Mouse (Mus musculus) adrenal gland, postnatal 10 days (tissue): ENCODE measurements around the gene Tpk1. TPM values are rescaled to one million over a fixed set of nuclear protein-coding genes. Genes with fewer than 3 reads are reported as not detected.
"Not testable (repeated sequence)": the region's sequence is repeated elsewhere in the genome, so short reads cannot be mapped to it uniquely, and the experiment has no call there.

Experiments
- DNase-seq: peaks from one replicate; pipeline ENCODE4 v3.0.0; 2021; ENCODE audit warnings: mixed read lengths
- total RNA-seq, 2 experiments: library from RNA; stranded (reverse); gene quantifications; 2 replicates each; pipeline ENCODE4 v1.2.3; 2021

Tpk1 gene
- total RNA-seq, 2 experiments from 2014 or later = 9.5 to 14.4 TPM

DNA sequence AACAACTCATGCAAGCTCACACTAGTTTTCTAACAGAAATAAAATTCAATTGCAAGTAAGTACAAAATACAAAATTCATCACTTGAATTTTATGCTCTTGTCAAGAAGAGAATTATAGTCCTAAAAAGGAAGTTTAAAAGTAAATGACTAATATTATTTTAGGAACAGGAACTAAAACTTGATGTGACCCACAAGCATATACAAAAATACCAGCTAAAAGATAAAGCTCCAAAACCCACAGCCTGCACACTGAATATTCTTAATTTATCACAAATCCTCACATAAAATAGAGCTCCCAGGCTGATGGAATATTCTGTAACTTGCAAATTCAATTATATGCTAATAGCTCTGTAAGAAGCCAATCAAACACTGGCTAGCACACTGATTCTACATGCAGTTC lies 25.5 kb downstream of the Tpk1 start:
- no peak for DNase-seq

DNA sequence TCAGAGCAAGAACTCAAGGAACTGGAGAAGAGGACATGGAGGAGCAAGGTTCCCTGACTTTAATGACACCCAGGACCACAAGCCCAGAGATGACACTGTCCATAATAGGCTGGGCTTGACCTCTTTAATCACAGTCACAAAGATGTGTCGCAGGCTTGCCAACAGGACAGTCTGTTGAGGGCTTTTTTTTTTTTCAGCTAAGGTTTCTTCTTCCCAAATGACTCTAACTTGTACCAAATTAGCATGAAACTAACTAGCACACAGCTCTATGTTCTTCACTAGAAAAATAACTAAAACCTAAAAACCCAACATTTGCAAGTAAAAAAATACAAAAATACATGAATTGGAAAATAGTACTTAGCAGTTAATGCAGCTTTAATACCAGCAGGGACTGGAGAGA lies 27.2 kb downstream of the Tpk1 start:
- no peak for DNase-seq

DNA sequence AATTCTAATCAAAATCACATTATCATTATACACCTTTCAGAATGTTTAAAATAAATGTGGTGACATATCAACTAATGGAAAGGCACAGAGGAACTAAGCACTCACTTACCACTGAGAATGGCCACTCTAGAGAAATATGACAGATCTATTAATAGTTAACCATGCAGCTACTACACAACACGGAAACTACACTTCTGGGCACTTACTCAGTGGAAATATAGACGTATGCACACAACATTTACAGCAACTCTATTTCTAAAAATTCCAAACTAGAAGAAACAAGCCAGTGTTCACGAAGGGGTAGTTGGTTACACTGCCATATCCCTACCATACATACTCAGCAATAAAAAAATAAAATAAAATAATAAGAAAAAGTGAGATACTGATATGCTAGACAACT lies 28.0 kb downstream of the Tpk1 start:
- no peak for DNase-seq

DNA sequence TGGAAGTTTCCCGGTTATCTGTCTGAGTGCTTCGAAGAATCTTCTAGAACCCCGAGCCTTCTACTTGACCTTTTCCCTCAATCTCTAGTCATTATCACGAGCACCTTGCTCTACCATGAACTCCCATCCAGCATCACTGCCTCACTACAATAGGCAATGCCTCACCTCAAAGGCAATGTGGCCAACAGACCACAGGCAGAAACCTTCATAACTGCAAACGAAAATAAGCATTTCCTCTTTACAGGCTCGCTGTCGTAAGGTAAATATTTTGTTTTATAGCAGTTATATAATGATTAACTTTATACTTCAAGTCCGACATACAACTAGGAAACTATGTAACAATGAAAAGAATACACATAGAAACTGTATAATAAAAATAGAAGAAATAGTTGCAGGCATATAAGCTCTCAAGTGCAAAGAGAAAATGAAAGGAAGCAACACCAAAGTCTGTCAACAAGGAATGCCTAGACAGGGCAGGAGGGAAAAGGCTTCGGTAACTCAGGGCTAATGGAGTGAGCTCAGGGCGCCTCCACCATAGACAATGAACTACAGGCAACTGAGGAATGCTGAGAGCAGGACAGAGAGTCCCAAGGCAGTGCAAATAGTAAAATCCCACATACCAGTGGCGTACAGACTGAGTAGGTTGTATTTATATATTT lies 29.0 kb downstream of the Tpk1 start:
- DNase-seq = no peak

DNA sequence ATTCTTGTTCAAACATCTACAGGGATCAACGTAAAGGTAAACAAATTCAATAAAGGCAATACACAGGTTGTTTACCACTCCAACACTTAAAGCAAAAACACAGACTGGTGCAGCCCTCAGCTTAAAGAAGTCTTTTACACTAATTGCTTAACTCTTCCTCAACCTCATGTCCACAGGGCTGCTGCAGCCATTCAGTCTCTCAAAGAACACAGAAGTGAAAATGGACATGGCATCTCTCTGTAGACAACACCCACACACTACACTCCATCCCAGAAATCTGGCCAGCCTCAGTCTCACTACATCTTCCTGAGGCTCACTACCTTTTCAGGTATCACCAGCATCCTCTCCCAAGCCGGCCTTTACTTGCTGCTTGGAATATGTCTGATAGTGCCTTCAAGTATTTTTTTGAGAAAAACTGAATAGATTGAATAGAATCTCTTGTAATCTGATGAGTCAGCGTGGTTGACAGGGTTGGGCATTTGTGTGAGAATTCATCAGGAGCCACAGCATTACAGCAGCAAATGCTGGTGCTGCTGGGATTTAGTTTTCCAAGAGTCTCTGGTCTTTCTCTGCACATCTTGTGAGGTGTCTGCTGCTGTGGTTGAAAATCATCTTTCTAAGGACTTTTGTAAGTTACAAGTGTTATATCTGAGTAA lies 32.6 kb downstream of the Tpk1 start:
- DNase-seq = no peak

DNA sequence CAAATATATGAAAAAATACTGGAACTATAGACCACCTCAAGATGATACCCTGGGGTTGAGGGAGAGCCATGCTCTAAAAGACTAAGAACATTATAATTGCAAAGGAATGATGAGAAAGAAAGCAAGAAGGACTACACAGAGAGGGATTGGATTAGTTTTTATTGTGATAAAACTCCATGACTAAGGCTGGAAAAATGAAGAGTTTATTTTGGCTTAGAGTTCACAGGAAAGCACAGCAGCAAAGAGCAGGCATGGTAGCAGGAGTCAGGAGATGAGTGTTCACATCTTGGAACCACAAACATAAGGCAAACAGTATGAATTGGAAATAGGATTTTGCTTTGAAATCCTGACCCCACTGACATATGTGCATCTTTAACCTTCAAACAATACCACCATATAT lies 33.2 kb downstream of the Tpk1 start:
- no peak for DNase-seq

DNA sequence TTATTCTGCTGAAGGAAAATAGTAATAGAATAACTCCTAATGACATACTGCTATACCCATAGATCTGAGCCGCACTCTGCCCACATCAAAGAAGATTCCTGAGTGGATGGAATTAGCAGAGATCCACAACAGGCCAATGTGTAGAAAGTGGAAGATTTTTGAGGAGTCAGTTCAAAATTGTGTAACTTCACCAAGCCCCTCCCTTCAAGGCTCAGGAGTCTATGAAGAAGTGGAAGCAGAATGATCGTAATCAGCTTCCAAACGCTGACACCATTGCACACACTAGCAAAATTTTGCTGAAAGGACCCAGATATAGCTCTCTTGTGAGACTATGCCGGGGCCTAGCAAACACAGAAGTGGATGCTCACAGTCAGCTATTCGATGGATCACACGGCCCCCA lies 42.6 kb downstream of the Tpk1 start:
- not testable (repeated sequence) for DNase-seq

DNA sequence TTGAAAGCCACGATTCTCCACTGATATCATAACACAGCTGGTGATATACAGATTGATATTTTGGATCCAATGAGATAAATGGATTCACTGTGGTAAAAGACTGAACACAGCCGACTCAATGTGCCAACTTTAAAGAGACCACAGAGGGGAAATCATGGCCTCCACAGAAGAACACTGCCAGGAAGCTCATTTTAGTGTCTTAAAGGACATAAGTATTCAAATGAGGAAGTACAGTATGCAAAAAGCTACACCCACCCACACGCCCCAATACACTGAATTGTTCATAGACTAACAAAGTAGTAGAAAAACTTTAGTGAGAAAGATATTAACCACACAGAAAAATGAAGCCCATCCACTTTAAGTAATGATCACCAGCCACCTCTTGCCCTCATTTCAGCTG lies 46.8 kb downstream of the Tpk1 start:
- DNase-seq = no peak

DNA sequence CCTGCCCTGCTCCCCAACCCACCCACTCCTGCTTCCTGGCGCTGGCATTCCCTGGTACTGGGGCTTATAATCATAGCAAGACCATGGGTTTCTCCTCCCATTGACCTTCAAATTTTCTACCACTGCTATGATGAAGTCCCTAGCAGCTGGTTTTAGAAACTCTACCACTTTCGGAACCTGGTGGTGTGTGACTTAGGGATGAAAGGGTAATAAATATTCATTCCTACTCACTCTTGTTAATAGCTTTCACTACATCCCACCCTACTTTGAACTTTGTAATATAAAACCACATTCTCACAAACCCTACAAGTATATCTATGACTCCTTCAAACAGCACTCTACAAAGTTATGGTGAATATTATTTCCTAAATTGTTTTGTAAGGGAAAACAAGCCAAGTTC lies 54.3 kb downstream of the Tpk1 start:
- DNase-seq = no peak

DNA sequence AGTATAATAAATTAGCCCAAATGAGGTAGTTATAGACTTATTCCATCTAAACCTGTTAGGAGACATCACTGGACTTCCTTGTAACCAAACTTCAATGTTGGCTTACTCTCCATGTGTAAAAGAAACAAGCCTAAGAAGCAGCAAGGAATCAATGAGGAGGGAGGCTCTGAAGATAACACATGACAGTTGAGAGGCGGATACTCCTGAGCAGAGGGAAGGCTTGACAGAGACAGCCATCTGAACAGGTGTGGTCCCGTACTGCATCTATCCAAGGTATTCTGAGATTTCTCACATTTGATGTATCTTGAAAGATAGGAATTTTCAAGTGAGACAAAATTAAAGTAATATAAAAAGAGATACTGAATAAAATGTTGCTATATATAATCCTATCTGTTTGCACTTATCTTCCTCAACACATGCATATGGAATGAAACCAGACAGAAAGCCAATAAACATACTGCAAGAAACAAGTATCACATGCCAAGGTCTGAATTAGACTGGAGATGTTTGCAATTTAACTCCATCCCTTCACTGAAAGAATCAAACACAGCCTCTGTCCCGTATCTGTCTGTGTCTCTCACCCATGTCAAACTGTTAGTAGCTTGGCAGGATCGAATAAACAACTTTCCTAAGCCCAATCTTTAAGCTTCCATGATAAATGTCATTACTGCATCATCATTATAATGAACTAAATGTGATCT lies 75.1 kb downstream of the Tpk1 start:
- no peak for DNase-seq

DNA sequence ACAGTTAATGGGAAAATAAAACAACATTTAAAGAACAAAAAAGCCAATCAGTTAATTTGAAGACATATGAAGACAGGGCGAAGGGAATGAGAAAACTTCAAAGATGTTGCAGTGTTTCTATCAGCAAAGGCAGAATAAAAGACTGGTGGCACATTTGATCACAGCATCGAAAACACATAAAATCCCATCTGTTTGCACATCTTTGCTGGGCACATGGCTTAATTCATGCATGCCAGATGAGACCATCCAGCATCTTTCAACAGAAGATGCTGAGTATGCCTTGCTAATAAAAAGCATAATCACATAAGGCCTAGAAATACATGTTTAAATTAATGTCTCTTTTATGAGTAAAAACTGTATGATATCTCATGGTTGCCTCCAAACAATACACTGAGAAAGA lies 80.8 kb downstream of the Tpk1 start:
- DNase-seq = no peak

DNA sequence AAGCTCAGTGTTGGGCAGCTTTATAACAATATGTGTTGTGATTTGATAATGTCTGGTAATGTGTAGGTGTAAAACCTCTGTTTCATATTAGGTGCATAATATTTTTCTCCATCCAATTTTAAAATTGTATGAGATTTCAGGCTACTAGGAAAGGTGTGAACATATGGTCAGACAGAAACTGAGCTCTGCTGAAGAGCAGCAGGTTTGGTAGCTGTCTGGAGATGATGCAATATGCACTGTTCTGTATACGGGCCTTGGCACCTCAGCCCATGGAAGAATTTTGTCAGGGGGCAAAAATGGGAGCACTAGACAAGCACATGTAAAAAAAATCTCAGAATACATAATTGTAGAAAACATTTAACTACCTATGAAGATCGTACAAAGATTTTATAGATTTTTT lies 84.3 kb downstream of the Tpk1 start:
- no peak for DNase-seq

DNA sequence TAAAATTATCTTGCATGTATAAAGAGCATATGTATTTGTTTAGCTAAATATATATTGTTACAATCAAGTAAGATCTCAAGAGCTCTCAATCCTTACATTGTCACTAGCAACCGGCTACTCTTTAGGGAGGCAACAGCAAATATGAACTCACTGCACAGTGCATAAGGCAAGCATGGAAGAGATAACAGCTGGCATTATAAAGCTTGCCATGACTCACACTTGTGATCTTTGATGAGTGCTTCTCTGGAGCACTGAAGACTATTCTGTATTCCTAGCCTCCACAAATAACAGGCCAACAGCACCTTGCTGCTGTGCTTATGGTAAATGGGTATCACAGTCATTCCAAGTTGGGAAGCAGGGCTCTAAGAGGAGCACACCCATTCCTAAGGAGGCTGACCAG lies 98.2 kb downstream of the Tpk1 start:
- DNase-seq = no peak

DNA sequence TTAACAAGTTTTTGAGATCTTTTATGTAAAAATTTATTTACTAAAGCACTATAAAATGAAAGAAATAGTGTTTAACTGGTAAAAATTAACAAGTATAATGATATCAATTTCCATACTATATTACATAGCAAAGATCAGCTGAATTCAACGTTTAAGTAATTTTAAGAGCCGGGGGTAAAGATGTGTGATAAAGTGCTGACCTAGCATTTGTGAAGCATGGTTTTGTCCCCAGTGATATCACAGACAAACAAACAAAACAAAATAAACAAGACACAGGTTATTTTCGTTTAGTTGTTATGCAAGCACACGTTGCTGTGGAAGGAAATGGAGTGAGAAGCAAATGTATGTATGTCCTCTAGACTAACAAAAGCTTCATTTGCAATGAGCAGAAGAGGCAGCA lies 103.6 kb downstream of the Tpk1 start:
- no peak for DNase-seq

DNA sequence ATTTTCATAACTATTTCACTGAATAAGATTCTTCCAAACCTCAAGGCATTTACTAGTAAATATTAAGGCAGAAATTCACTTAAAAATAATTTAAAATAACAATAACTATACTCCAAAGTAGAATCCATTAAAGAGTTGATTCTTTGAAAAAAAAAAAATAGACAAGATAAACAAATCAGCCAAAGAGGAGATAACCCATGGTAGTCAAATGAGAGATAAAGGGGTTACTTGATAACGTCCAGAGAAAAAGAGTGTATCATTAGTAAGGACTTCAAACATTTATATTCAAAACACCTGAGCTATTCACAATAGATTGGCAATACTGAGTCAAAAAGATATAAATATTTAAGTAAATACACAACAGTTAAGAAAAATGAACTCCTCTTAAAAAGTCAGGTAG lies 114.7 kb downstream of the Tpk1 start:
- no peak for DNase-seq

DNA sequence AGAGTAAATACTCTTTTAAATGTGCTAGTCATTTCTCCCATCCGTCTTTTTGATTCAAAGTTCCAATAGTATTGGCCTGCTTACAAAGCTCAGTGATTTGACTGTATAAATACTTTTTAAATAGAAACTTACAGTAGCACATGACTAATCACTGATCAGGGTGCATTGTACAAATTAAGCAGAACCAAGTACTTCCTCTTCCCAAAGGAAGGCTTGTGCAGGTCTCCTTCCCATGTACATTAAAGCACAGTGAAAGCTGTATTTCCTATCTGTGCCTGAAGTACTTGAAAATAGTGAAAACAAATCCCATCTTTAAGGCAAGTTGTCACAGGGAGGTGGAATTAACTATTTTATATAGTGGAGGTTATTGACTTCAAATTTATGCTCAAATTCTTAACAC lies 119.5 kb downstream of the Tpk1 start:
- no peak for DNase-seq

DNA sequence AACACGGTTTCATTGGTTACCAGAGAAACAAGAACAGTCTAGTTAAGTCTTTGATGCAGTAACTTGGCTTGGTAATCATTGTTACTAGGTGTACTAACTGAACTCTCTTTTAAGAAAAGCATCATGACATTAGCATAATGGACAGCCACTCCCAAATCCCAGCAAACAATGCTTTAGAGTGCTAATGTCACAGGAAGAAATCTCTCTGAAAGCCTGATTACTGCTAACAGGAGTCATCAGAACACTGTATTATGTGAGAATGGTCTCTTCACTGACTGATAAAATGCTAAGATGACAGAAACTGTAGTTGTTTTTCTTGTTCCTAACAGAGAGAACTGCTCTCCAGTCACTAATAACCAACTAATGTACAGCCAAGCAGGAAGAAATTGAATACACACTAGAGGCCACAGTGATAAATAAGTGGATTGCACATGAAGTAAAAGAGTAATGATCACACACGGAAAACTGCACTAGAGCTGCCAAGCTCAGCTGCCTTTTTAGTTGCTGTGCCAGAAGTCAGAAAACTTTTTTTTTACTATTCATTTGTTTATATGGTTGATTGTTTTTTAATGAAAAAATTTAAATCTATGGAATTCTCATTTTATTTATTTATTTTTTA lies 128.7 kb downstream of the Tpk1 start:
- no peak for DNase-seq

DNA sequence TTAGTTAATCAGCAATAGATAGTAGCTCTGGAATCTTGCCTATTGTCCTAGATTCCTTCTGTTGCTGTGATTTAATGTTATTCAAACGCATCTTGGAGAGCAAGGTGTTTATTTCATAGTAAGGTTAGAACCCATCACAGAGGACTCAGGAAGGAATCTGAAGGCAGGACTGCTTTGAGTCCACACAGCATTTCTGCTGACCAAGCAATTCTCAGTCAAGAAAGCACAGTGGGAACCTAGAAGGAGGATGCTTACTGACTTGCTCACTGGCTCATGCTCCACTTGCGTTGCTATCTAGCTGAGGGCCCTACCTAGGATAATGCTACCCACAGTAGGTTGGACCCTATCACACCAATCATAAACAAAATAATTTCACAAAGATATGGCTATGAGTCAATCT lies 130.6 kb downstream of the Tpk1 start:
- DNase-seq = no peak

DNA sequence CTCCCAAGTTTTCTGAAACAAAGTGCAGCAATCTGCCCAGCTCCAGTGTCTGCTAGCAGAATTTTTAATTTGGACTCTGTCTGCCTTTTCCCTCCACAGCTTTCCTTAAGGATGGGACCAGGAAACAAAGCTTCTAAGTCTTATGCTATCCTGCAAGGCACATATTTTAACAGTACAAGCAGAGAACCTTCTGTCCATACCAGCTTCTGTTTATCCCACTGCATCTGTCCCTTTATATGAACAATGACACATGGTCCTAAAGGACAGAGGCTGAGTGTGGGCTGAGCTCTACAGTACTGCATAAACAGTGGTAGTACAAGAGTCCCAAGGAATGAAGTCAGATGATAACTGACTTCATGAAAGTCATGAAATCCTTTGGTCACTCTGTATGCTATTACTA lies 132.8 kb downstream of the Tpk1 start:
- no peak for DNase-seq

DNA sequence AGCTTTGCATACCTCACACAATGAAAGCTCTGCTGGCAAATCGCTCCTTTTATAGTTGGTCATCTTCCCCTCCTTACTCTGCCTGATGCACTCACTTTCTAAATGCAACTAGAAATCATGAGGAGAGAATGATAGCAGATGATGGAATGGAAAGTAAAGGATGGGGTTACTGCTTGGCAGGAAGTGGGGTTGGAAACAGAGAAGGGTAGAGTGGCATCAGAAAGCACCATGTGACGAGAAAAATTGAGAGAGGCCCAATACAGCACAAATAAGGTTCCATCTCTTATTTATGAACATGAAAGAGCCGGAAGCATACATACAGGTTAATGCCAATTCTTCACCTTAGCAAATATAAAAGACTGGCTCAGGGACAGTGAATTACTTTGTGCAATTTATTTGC lies 133.3 kb downstream of the Tpk1 start:
- DNase-seq = no peak

DNA sequence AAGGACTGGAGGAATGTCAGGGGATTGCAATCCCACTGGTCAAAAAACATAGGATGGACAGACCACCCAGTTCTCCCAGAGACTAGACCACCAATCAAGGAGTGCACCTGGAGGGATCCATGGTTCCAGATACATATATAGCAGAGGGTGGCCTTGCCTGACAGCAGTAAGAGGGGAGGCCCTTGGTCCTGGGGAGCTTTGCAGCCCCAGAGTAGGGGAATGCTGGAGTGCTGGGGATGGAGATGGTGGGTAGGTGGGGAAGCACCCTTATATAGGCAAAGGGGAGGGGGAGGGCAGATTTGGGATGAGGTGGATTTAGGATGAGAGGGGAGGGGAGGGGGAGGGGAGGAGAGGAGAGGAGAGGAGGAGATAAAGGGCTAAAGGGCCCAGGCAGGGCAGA lies 134.1 kb downstream of the Tpk1 start:
- DNase-seq = no peak

DNA sequence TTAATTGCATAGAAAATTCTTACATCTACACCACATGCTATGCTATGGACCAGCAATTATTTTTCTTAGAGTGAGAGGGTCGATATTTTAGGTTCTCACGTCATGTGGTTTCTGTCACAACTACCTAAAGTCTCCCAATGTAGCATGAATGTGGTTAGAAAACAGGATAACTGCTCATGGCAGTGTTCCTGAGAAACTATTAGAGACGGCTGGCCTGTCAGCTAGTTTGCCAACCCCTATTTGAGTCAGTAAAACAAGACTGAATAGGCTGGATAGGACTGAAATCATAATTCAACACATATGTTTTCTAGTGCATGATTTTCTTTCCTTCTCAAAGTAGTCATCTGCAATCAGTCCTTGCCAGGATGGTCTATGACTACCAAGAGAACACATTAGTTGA lies 137.1 kb downstream of the Tpk1 start:
- DNase-seq = no peak

DNA sequence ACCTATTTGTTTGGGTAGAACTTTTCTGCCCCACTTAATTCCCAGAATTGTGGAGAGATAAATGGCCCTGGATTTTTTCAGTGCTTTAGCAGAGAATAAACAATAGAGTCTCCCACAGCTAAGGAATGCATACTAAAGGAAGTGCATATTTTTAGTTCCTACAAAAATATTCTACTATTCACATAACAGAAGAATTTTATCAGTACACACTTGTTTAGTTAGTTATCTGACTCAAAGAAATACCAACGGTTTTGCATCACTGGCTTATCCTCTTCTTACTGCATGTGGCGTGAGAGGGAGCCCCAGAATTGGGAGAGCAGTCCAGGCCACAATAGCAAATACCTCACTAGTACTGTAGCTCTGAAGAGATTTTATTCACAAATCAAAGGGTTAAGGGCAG lies 141.1 kb downstream of the Tpk1 start:
- no peak for DNase-seq

DNA sequence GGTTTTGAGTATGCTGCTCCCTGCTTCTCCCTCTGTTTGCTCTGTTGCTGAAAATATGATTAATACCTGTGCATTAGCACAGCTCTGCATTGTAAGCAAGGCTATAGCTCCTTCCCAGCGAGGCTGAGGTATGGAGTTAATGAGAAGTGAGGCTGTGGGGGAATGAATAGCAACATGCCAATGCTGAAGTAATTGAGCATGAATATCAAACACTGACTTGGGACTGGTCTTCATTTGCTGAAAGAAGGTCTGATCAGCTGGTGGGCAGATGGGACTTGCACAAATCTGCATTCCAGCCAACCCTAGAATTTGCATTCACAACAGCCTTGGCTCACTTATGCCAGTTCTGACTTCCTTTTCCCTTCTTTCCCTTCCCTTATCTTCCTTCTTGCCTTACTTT lies 144.0 kb downstream of the Tpk1 start:
- no peak for DNase-seq
